Mouse (Mus musculus): ENCODE measurements at regions not wholly inside any gene's neighbourhood (a gene's known extent, or its start where the extent isn't known, plus 50 kb on each side); places are given as distances from the start of the nearest gene placed in this dataset.

- H3K4me1 ChIP-seq (ENCODE audit: insufficient read depth, low read depth, low read length), result no peaks in the 10 kb centered on the region
- H3K4me3 ChIP-seq (ENCODE audit: low read depth, low read length), result no peak overlapping the region
- TF ChIP-seq POLR2AphosphoS5 (IDR thresholded peaks at IDR 0.05; ENCODE audit: insufficient replicate concordance, low read depth, low read length) (no peak), GATA2 (IDR thresholded peaks at IDR 0.05; ENCODE audit: borderline replicate concordance, low read depth, low read length) (no peak), GATA1 (IDR thresholded peaks at IDR 0.05; ENCODE audit: borderline replicate concordance, low read length) (no peak), TAL1 (conservative IDR thresholded peaks at IDR 0.05; ENCODE audit: low read depth, low read length) (no peak), CTCF (IDR thresholded peaks at IDR 0.05; ENCODE audit: low read depth, low read length) (no peak)
- H3K27me3 ChIP-seq (ENCODE audit: insufficient read depth, low read length), result no peaks in the 10 kb centered on the region
- DNase-seq (ENCODE audit: low spot score) (no peak), ATAC-seq (ENCODE audit: extremely low read depth, insufficient number of reproducible peaks, low FRiP score, poor library complexity, severe bottlenecking) (no peak)
- no peaks in the 10 kb centered on the region for H3K36me3 ChIP-seq (replicated peaks)
- H3K9me3 ChIP-seq (replicated peaks), result no peaks in the 10 kb centered on the region
Observed at GRCm38 (mm10) chr14:74182996-74183395, 457.6 kb upstream of the Htr2a start.

- no peaks in the 10 kb centered on the region for H3K4me1 ChIP-seq (ENCODE audit: insufficient read depth, low read depth, low read length)
- H3K4me3 ChIP-seq (ENCODE audit: low read depth, low read length), result no peak overlapping the region
- TF ChIP-seq POLR2AphosphoS5 (IDR thresholded peaks at IDR 0.05; ENCODE audit: insufficient replicate concordance, low read depth, low read length) (no peak), GATA2 (IDR thresholded peaks at IDR 0.05; ENCODE audit: borderline replicate concordance, low read depth, low read length) (no peak), TAL1 (conservative IDR thresholded peaks at IDR 0.05; ENCODE audit: low read depth, low read length) (no peak), CTCF (IDR thresholded peaks at IDR 0.05; ENCODE audit: low read depth, low read length) (no peak), GATA1 (IDR thresholded peaks at IDR 0.05; ENCODE audit: borderline replicate concordance, low read length) (no peak)
- no peaks in the 10 kb centered on the region for H3K9me3 ChIP-seq (replicated peaks)
- H3K36me3 ChIP-seq (replicated peaks), result no peaks in the 10 kb centered on the region
- ATAC-seq (ENCODE audit: extremely low read depth, insufficient number of reproducible peaks, low FRiP score, poor library complexity, severe bottlenecking) (no peak), DNase-seq (ENCODE audit: low spot score) (no peak)
- no peaks in the 10 kb centered on the region for H3K27me3 ChIP-seq (ENCODE audit: insufficient read depth, low read length)
Observed at GRCm38 (mm10) chr14:74201710-74202109, 438.9 kb upstream of the Htr2a start.

GRCm38 (mm10) chr14:74205011-74205410, 435.6 kb upstream of the Htr2a start:
- Histone ChIP-seq H3K27me3 (ENCODE audit: insufficient read depth, low read length) (no peaks in the 10 kb centered on the region), H3K4me3 (ENCODE audit: low read depth, low read length) (no peak overlapping the region), H3K4me1 (ENCODE audit: insufficient read depth, low read depth, low read length) (no peaks in the 10 kb centered on the region), H3K36me3 (replicated peaks) (no peaks in the 10 kb centered on the region), H3K9me3 (replicated peaks) (no peaks in the 10 kb centered on the region)
- TF ChIP-seq CTCF (IDR thresholded peaks at IDR 0.05; ENCODE audit: low read depth, low read length) (no peak), GATA2 (IDR thresholded peaks at IDR 0.05; ENCODE audit: borderline replicate concordance, low read depth, low read length) (no peak), TAL1 (conservative IDR thresholded peaks at IDR 0.05; ENCODE audit: low read depth, low read length) (no peak), POLR2AphosphoS5 (IDR thresholded peaks at IDR 0.05; ENCODE audit: insufficient replicate concordance, low read depth, low read length) (no peak), GATA1 (IDR thresholded peaks at IDR 0.05; ENCODE audit: borderline replicate concordance, low read length) (no peak)
- no peak for DNase-seq (ENCODE audit: low spot score)
- no peak for ATAC-seq (ENCODE audit: extremely low read depth, insufficient number of reproducible peaks, low FRiP score, poor library complexity, severe bottlenecking)

- DNase-seq (ENCODE audit: low spot score) (no peak), ATAC-seq (ENCODE audit: extremely low read depth, insufficient number of reproducible peaks, low FRiP score, poor library complexity, severe bottlenecking) (no peak)
- Histone ChIP-seq H3K36me3 (replicated peaks) (no peaks in the 10 kb centered on the region), H3K4me1 (ENCODE audit: insufficient read depth, low read depth, low read length) (no peaks in the 10 kb centered on the region), H3K4me3 (ENCODE audit: low read depth, low read length) (no peak overlapping the region), H3K27me3 (ENCODE audit: insufficient read depth, low read length) (peaks cover 3% of the 10 kb centered on the region; the same call in 1 of the 2 replicates), H3K9me3 (replicated peaks) (no peaks in the 10 kb centered on the region)
- TF ChIP-seq GATA1 (IDR thresholded peaks at IDR 0.05; ENCODE audit: borderline replicate concordance, low read length) (no peak), POLR2AphosphoS5 (IDR thresholded peaks at IDR 0.05; ENCODE audit: insufficient replicate concordance, low read depth, low read length) (no peak), GATA2 (IDR thresholded peaks at IDR 0.05; ENCODE audit: borderline replicate concordance, low read depth, low read length) (no peak), CTCF (IDR thresholded peaks at IDR 0.05; ENCODE audit: low read depth, low read length) (no peak), TAL1 (conservative IDR thresholded peaks at IDR 0.05; ENCODE audit: low read depth, low read length) (no peak)
Observed at GRCm38 (mm10) chr14:74217914-74218446, 422.7 kb upstream of the Htr2a start.

GRCm38 (mm10) chr14:74219761-74220160, 420.9 kb upstream of the Htr2a start:
- no peak overlapping the region for H3K4me3 ChIP-seq (ENCODE audit: low read depth, low read length)
- TF ChIP-seq POLR2AphosphoS5 (IDR thresholded peaks at IDR 0.05; ENCODE audit: insufficient replicate concordance, low read depth, low read length) (no peak), CTCF (IDR thresholded peaks at IDR 0.05; ENCODE audit: low read depth, low read length) (no peak), GATA2 (IDR thresholded peaks at IDR 0.05; ENCODE audit: borderline replicate concordance, low read depth, low read length) (no peak), GATA1 (IDR thresholded peaks at IDR 0.05; ENCODE audit: borderline replicate concordance, low read length) (no peak), TAL1 (conservative IDR thresholded peaks at IDR 0.05; ENCODE audit: low read depth, low read length) (no peak)
- DNase-seq (ENCODE audit: low spot score), result no peak
- no peaks in the 10 kb centered on the region for H3K36me3 ChIP-seq (replicated peaks)
- ATAC-seq (ENCODE audit: extremely low read depth, insufficient number of reproducible peaks, low FRiP score, poor library complexity, severe bottlenecking), result no peak
- H3K9me3 ChIP-seq (replicated peaks), result no peaks in the 10 kb centered on the region
- no peaks in the 10 kb centered on the region for H3K4me1 ChIP-seq (ENCODE audit: insufficient read depth, low read depth, low read length)
- H3K27me3 ChIP-seq (ENCODE audit: insufficient read depth, low read length), result peaks cover 3% of the 10 kb centered on the region; the same call in 1 of the 2 replicates

GRCm38 (mm10) chr14:74222093-74222492, 418.5 kb upstream of the Htr2a start:
- Histone ChIP-seq H3K27me3 (ENCODE audit: insufficient read depth, low read length) (peaks cover 3% of the 10 kb centered on the region; the same call in 1 of the 2 replicates), H3K9me3 (replicated peaks) (no peaks in the 10 kb centered on the region), H3K4me3 (ENCODE audit: low read depth, low read length) (no peak overlapping the region), H3K4me1 (ENCODE audit: insufficient read depth, low read depth, low read length) (no peaks in the 10 kb centered on the region), H3K36me3 (replicated peaks) (no peaks in the 10 kb centered on the region)
- no peak for DNase-seq (ENCODE audit: low spot score)
- no peak for TF ChIP-seq TAL1 (conservative IDR thresholded peaks at IDR 0.05; ENCODE audit: low read depth, low read length)
- TF ChIP-seq GATA1 (IDR thresholded peaks at IDR 0.05; ENCODE audit: borderline replicate concordance, low read length), result no peak
- no peak for TF ChIP-seq CTCF (IDR thresholded peaks at IDR 0.05; ENCODE audit: low read depth, low read length)
- no peak for TF ChIP-seq GATA2 (IDR thresholded peaks at IDR 0.05; ENCODE audit: borderline replicate concordance, low read depth, low read length)
- TF ChIP-seq POLR2AphosphoS5 (IDR thresholded peaks at IDR 0.05; ENCODE audit: insufficient replicate concordance, low read depth, low read length), result no peak
- no peak for ATAC-seq (ENCODE audit: extremely low read depth, insufficient number of reproducible peaks, low FRiP score, poor library complexity, severe bottlenecking)

Measured in G1E (cell line).